Mouse (Mus musculus) midbrain, postnatal 0 days (tissue): ENCODE results near the gene Abcf3. TPM values are rescaled to one million over a fixed set of nuclear protein-coding genes. Genes with fewer than 3 reads are reported as not detected.
A peak's percentile ranks its signal among the peaks of the same experiment; 100 is the strongest.

Experiments
- ATAC-seq: fragments of 200-750 bp; cut with Nextera tagmentation; 2 replicates; pipeline ENCODE4 v1.8.0; 2017; ENCODE audit warnings: moderate number of reproducible peaks, mild to moderate bottlenecking, moderate TSS enrichment, moderate library complexity; ENCODE audit not compliant: low FRiP score
- DNase-seq: peaks from one replicate; pipeline ENCODE4 v3.0.0-alpha.2; 2015; ENCODE audit warnings: low spot score
- H3K27ac ChIP-seq: fragments of 300-500 bp; sonication (generic); 2 replicates; pipeline ENCODE4 v1.5.1; 2014; ENCODE audit warnings: low read depth, mild to moderate bottlenecking, low read length, mixed read lengths
- H3K27me3 ChIP-seq: fragments of 300-500 bp; sonication (generic); 2 replicates; pipeline ENCODE4 v1.6.1; 2014; ENCODE audit warnings: low read length, control low read depth, mixed read lengths; ENCODE audit not compliant: insufficient read depth
- H3K36me3 ChIP-seq: fragments of 300-500 bp; sonication (generic); 2 replicates; pipeline ENCODE4 v1.6.1; 2014; ENCODE audit warnings: low read length, control low read depth, mixed read lengths; ENCODE audit not compliant: insufficient read depth
- H3K4me1 ChIP-seq: fragments of 300-500 bp; sonication (generic); 2 replicates; pipeline ENCODE4 v1.6.1; 2014; ENCODE audit warnings: mild to moderate bottlenecking, control low read depth, antibody characterized with exemption, low read length, mixed read lengths; ENCODE audit not compliant: insufficient read depth
- H3K4me2 ChIP-seq: fragments of 300-500 bp; sonication (generic); 2 replicates; pipeline ENCODE4 v1.6.1; 2014; ENCODE audit warnings: low read depth, mild to moderate bottlenecking, low read length, mixed read lengths; ENCODE audit not compliant: poor library complexity, severe bottlenecking
- H3K4me3 ChIP-seq: fragments of 300-500 bp; sonication (generic); 2 replicates; pipeline ENCODE4 v1.5.1; 2014; ENCODE audit warnings: low read depth, mild to moderate bottlenecking, low read length, moderate library complexity
- H3K9ac ChIP-seq: fragments of 300-500 bp; sonication (generic); replicated peaks from 2 replicates; pipeline ENCODE4 v1.6.1; 2014; ENCODE audit warnings: mild to moderate bottlenecking, low read length, moderate library complexity, mixed read lengths; ENCODE audit not compliant: poor library complexity, severe bottlenecking
- H3K9me3 ChIP-seq: fragments of 300-500 bp; sonication (generic); 2 replicates; pipeline ENCODE4 v1.6.1; 2016; ENCODE audit warnings: low read length, control low read depth
- CTCF ChIP-seq: IDR thresholded peaks from 2 replicates; pipeline ENCODE4 v1.5.1; 2016; ENCODE audit warnings: antibody characterized with exemption, mild to moderate bottlenecking
- WGBS: fragments of 180-500 bp; shearing (Covaris S2); extraction: QIAGEN DNeasy Blood & Tissue Kit; methylation state at CpG from one replicate; pipeline ENCODE4 v1.1.7; 2014; 5-methylcytosine and 5-hydroxymethylcytosine counted together
- polyA plus RNA-seq: library from polyadenylated mRNA; unstranded; fragments of >200 nt; fragmentation: Nextera tagmentation; extraction: Ambion mirVana; gene quantifications from 2 replicates; pipeline ENCODE4 v1.2.1, GENCODE M21; 2015
- total RNA-seq: library from RNA; depleted of rRNA; stranded (reverse); fragments of >200 nt; gene quantifications from 2 replicates; pipeline ENCODE4 v1.2.3, GENCODE M21; 2014; rRNA removed

Gene Abcf3
- total RNA-seq, result 65.3 and 76.0 TPM in 2 replicates
- polyA plus RNA-seq, result 73.1 and 75.2 TPM in 2 replicates

- DNase-seq (peak; percentile 100), ATAC-seq (peak; percentile 99)
- H3K4me3 ChIP-seq, result peak within 1 kb of the TSS; percentile 72
- peak within 1 kb of the TSS; percentile 93 for H3K4me2 ChIP-seq
- H3K27ac ChIP-seq, result peak within 1 kb of the TSS; percentile 71
- TF ChIP-seq CTCF, result no peak
- peaks cover 52% of the 10 kb centered on the region for H3K36me3 ChIP-seq
- WGBS, result under 1% methylated on average over 56 of the region's 56 CpGs
- H3K9me3 ChIP-seq, result no peaks in the 10 kb centered on the region
- peaks cover 4% of the 10 kb centered on the region for H3K4me1 ChIP-seq
- H3K27me3 ChIP-seq, result no peaks in the 10 kb centered on the region
- H3K9ac ChIP-seq, result peak within 1 kb of the TSS; percentile 79
These were observed at the start of gene Abcf3 for GRCm38 (mm10) chr16:20548096-20548948. Gene Abcf3 (plus strand): TSS chr16:20548577.

DNA sequence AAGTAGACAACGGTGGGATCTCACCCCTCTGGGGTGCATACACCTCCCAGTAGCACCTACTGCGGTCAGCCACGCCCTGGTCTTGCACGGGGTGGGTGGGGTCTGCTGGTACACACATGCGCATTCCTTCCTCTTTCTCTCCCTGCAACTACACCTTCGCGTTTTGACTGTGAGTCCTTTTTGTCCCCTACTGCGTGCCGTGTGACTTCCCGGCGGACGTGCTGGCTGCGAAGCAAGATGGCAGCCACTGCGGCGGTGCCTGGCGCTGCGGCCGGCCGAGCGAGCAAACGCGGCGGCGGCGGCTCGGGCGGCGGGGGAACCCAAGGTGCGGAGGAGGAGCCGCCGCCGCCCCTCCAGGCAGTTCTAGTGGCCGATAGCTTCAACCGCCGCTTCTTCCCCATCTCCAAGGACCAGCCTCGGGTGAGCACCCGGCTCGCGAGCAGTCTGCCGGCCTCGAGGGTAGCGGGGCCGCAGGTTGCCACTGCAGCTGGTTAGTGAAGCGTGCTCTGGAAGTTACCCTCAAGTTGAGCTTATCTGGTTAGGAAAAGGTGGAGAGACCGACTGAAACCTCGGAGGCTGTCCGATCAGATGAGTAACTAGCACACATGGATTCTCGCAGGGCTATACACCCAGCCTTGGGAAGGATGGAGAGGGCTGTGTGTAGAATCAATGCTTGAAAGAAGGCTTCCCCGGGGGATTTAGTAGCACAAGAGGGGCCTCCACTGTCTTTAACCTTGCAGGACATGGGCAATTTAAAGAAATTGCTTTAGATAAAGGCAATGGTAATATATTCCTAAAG lies 49.5 kb upstream of the Abcf3 start, which contains the start of gene Eif2b5:
Gene Eif2b5, plus strand, starts transcription at position 141 of the 799 bp plus-strand sequence.
- Histone ChIP-seq H3K4me3 (peak within 1 kb of the TSS; percentile 94), H3K9me3 (no peaks in the 10 kb centered on the region), H3K27ac (peak within 1 kb of the TSS; percentile 82), H3K36me3 (peaks cover 19% of the 10 kb centered on the region), H3K9ac (peak within 1 kb of the TSS; percentile 84), H3K4me2 (peak within 1 kb of the TSS; percentile 82), H3K27me3 (no peaks in the 10 kb centered on the region), H3K4me1 (no peaks in the 10 kb centered on the region)
- peak; percentile 8; the same call in 1 of the 2 replicates for TF ChIP-seq CTCF
- WGBS, result 1% methylated on average over 41 of the region's 49 CpGs
- ATAC-seq (peak; percentile 93), DNase-seq (peak; percentile 94)

DNA sequence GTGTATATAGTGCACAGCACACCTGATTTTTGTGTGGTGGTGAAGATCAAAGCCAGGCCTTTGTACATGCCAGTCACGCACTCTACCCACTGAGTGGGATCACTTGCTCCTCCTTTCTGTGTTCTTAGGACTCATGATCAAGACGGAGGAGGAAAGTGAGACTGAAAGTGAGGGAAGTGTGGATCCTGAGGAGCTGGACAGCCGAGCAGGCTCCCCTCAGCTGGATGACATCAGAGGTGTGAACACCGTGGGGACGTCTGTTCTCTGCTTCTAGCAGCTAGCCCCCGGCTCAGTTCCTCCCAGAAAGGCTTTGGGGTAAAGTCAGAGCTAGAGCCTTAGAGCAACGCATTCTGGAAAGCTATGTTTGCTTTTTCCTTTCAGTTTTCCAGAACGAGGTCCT lies 42.4 kb upstream of the Abcf3 start:
- ATAC-seq (no peak), DNase-seq (no peak)
- Histone ChIP-seq H3K4me3 (no peak overlapping the region), H3K9me3 (no peaks in the 10 kb centered on the region), H3K36me3 (peaks cover 83% of the 10 kb centered on the region), H3K4me2 (no peak overlapping the region), H3K27me3 (no peaks in the 10 kb centered on the region), H3K27ac (no peak overlapping the region), H3K4me1 (no peaks in the 10 kb centered on the region), H3K9ac (no peak overlapping the region)
- TF ChIP-seq CTCF, result no peak
- WGBS, result 88% methylated on average over 8 of the region's 8 CpGs

DNA sequence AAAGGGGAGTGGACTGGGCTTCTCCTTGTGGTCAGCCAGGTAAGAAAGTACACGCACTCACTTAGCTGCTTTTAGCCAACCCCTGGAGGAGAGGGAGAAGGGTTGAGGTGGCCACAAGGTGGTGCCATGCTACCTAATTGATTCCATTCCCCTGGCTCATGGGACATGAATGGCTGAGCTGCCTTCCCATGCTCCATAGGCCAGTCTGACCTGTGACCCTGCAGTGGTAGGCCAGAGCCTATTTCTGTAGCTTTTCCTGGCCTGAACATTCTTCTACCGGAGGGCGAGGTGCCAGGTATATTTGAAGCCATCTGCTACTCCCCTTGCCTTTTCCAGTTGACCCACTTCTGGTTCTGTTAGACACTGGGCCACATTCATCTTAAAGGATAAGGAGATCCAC lies 39.0 kb upstream of the Abcf3 start:
- 85% methylated on average over 3 of the region's 3 CpGs for WGBS
- H3K36me3 ChIP-seq, result peaks cover 64% of the 10 kb centered on the region

GRCm38 (mm10) chr16:20511277-20511847 lies 37.0 kb upstream of the Abcf3 start:
- 95% methylated on average over 7 of the region's 7 CpGs for WGBS
- H3K9ac ChIP-seq, result no peak overlapping the region
- no peak overlapping the region for H3K4me3 ChIP-seq
- no peak overlapping the region for H3K27ac ChIP-seq
- ATAC-seq (no peak), DNase-seq (no peak)
- H3K27me3 ChIP-seq, result no peaks in the 10 kb centered on the region
- TF ChIP-seq CTCF, result no peak
- H3K4me1 ChIP-seq, result no peaks in the 10 kb centered on the region
- H3K4me2 ChIP-seq, result no peak overlapping the region
- no peaks in the 10 kb centered on the region for H3K9me3 ChIP-seq
- H3K36me3 ChIP-seq, result peaks cover 47% of the 10 kb centered on the region

More for the DNA sequence above, 39.0 kb upstream of the Abcf3 start:
- ATAC-seq, result 0 out of 2 replicates have a peak, but pooled peaks have one; percentile 44
- no peak overlapping the region for H3K4me3 ChIP-seq
- H3K9ac ChIP-seq, result no peak overlapping the region
- no peaks in the 10 kb centered on the region for H3K4me1 ChIP-seq
- no peaks in the 10 kb centered on the region for H3K9me3 ChIP-seq
- no peaks in the 10 kb centered on the region for H3K27me3 ChIP-seq
- peak; percentile 42 for DNase-seq
- TF ChIP-seq CTCF, result peak; percentile 61
- no peak overlapping the region for H3K27ac ChIP-seq
- H3K4me2 ChIP-seq, result no peak overlapping the region
